Mouse (Mus musculus) spleen, adult 2 months (tissue): ENCODE measurements around the gene Helt. TPM values are rescaled to one million over a fixed set of nuclear protein-coding genes. Genes with fewer than 3 reads are reported as not detected.

Source experiments
- DNase-seq, 2 experiments: peaks; one replicate each; pipeline versions ENCODE4 v3.0.0 to v3.0.0-alpha.2; 2012 to 2021; ENCODE audit warnings: low spot score in 2 of 2, low read depth in 1 of 2
- H3K27ac ChIP-seq: fragments of 200-500 bp; 2 replicates; pipeline ENCODE4 v1.5.1; 2012; ENCODE audit warnings: low read length, inconsistent platforms; ENCODE audit not compliant: insufficient read depth
- H3K27me3 ChIP-seq: fragments of 200-500 bp; 2 replicates; pipeline ENCODE4 v1.6.1; 2012; ENCODE audit warnings: mild to moderate bottlenecking, moderate library complexity, low read length, inconsistent platforms; ENCODE audit not compliant: control insufficient read depth, insufficient read depth
- H3K36me3 ChIP-seq: fragments of 200-500 bp; 2 replicates; pipeline ENCODE4 v1.6.1; 2012; ENCODE audit warnings: mild to moderate bottlenecking, low read length, inconsistent platforms; ENCODE audit not compliant: control insufficient read depth, insufficient read depth
- H3K4me1 ChIP-seq: fragments of 200-500 bp; 2 replicates; pipeline ENCODE4 v1.6.1; 2011; ENCODE audit warnings: inconsistent platforms; ENCODE audit not compliant: control insufficient read depth, insufficient read depth, insufficient read length
- H3K4me3 ChIP-seq: fragments of 200-500 bp; 2 replicates; pipeline ENCODE4 v1.5.1; 2011; ENCODE audit warnings: mild to moderate bottlenecking, inconsistent platforms; ENCODE audit not compliant: insufficient read depth, insufficient read length; ENCODE audit errors: extremely low read depth
- CTCF ChIP-seq: fragments of 200-500 bp; IDR thresholded peaks from 2 replicates; pipeline ENCODE4 v1.5.1; 2011; ENCODE audit warnings: mild to moderate bottlenecking, inconsistent platforms; ENCODE audit not compliant: insufficient read depth, insufficient read length, insufficient replicate concordance; ENCODE audit errors: extremely low read depth
- POLR2A ChIP-seq: fragments of 200-500 bp; IDR thresholded peaks from 2 replicates; pipeline ENCODE4 v1.6.1; 2011; ENCODE audit warnings: low read depth, low read length, inconsistent platforms
- whole genome bisulfite sequencing: fragments of 180-500 bp; shearing (Covaris S2); methylation state at CpG from one replicate; pipeline ENCODE4 v1.1.7; 2018; 5-methylcytosine and 5-hydroxymethylcytosine counted together
- polyA plus RNA-seq: library from polyadenylated mRNA; depleted of rRNA; stranded (reverse); fragments of >200 nt; gene quantifications from 2 replicates; pipeline ENCODE4 v1.2.3, GENCODE M21; 2012

Gene Helt
- polyA plus RNA-seq, 1 experiment, result not detected

DNA sequence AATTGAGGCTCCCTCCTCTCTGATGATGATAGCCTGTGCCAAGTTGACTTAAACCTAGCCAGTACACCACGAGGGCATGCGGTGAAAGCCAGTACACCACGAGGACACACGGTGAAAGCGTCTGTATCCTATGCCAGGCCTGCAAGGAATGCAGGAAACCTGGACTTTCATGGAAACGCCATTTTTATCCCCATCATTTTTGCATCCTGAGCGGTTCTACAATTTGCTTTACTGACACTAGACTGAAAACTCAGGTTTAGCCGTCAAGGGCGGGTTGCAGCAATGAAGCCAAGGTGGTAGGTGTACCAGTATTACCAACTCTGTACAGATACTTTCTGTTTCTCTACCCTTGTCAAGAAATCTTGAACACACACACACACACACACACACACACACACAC lies 7.7 kb upstream of the Helt start:
- H3K27ac ChIP-seq, result no peak overlapping the region
- DNase-seq, result no peak
- H3K27me3 ChIP-seq, result no peaks in the 10 kb centered on the region
- H3K36me3 ChIP-seq, result no peaks in the 10 kb centered on the region
- H3K4me3 ChIP-seq, result no peak overlapping the region
- H3K4me1 ChIP-seq, result no peaks in the 10 kb centered on the region
- no peak for TF ChIP-seq POLR2A
- TF ChIP-seq CTCF, result no peak
- WGBS, result 91% methylated on average over 9 of the region's 9 CpGs

DNA sequence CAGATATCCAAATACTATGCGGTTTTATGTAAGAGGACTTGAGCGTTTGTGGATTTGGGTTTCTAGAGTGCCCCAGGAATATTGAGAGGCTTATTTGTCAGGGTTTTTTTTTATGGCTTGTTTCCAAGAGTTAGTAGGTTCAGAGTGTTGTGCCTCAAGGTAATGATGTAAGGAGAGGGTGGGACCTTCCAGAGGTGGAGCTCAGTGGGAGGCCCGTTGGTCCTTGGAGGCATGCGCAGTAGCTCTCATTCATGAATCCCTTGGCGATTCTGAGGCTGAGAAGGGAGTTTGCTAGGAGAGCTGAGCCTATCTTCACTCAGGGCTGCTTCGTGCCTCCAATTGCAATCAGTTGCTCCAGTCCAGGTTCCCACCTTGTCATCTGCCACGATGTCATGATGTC lies 4.4 kb upstream of the Helt start:
- TF ChIP-seq POLR2A, result no peak
- no peak for TF ChIP-seq CTCF
- Histone ChIP-seq H3K36me3 (no peaks in the 10 kb centered on the region), H3K4me3 (no peak overlapping the region), H3K27me3 (peaks cover 1% of the 10 kb centered on the region; the same call in 1 of the 2 replicates), H3K27ac (no peak overlapping the region), H3K4me1 (no peaks in the 10 kb centered on the region)
- DNase-seq, result no peak
- 54% methylated on average over 7 of the region's 7 CpGs for WGBS

DNA sequence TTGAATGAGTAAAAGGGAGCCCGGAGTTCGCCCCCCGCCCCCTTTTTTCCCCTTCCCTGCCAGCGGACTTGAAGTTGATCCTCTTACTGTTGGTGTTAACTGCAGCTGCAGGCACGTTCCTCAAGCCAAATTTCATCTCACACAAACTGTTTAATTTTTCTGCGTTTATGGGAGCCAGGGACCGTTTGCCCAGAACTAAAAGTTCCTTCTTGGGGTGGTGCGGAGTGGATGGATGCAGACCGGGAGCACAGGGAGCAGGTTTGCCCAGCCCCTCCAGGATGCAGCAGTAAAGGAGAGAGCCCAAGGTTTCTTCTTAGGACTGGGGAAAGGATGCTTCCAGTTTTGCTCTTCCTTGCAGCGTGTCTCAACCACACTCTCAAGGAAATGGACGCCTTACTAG lies 2.1 kb upstream of the Helt start:
- WGBS, result 4% methylated on average over 11 of the region's 11 CpGs
- H3K36me3 ChIP-seq, result no peaks in the 10 kb centered on the region
- no peak overlapping the region for H3K4me3 ChIP-seq
- TF ChIP-seq POLR2A (no peak), CTCF (no peak)
- H3K27ac ChIP-seq, result no peak overlapping the region
- no peaks in the 10 kb centered on the region for H3K4me1 ChIP-seq
- DNase-seq, result no peak
- H3K27me3 ChIP-seq, result peaks cover 9% of the 10 kb centered on the region

DNA sequence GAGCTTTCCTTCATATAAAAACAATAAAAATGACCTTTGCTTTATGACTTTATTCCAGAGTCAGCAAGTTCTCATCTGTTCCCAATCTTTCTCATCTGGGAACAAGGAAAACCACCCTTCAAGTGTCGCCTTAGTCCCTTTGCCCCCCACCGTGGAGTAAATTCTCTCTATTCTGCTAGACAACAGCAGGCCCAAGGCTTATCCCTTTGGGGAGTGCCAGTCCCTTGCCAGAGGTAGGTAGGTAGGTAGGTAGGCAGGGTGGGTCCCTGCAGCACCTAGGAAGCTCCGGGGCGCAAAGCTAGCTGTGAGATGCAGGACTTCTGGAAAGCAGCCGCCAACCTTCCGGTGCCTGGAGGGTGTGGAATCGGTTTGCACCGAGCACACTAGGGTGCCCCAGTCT lies 1.5 kb upstream of the Helt start:
- Histone ChIP-seq H3K4me3 (no peak overlapping the region), H3K27ac (no peak overlapping the region), H3K4me1 (no peaks in the 10 kb centered on the region), H3K36me3 (no peaks in the 10 kb centered on the region), H3K27me3 (peaks cover 10% of the 10 kb centered on the region)
- TF ChIP-seq CTCF, result no peak
- no peak for TF ChIP-seq POLR2A
- no peak for DNase-seq
- 4% methylated on average over 8 of the region's 8 CpGs for WGBS

DNA sequence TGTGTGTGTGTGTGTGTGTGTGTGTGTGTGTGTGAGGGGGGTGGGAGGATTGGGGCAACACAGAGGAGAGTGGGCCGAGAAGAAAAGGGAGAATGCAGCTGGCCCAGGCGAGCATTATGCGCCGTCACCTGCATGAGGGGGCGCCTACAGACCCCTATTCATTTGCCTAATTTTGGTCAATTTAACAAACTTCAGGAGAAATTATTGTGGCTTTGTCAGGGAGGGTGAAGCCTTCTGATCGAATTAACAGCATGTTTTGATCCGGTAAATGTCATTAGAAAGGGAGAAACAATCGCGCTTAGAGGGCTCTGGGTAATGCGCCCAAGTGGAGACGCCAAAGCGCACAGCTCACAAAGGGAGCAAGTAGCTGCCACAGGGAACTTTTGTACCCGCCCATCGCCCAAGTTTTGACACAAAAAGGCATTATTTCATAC lies 647 bp upstream of the Helt start:
- Histone ChIP-seq H3K36me3 (no peaks in the 10 kb centered on the region), H3K27ac (no peak overlapping the region), H3K4me3 (no peak overlapping the region), H3K27me3 (peaks cover 10% of the 10 kb centered on the region), H3K4me1 (no peaks in the 10 kb centered on the region)
- 7% methylated on average over 14 of the region's 14 CpGs for WGBS
- no peak for TF ChIP-seq POLR2A
- TF ChIP-seq CTCF, result no peak
- DNase-seq, result no peak

DNA sequence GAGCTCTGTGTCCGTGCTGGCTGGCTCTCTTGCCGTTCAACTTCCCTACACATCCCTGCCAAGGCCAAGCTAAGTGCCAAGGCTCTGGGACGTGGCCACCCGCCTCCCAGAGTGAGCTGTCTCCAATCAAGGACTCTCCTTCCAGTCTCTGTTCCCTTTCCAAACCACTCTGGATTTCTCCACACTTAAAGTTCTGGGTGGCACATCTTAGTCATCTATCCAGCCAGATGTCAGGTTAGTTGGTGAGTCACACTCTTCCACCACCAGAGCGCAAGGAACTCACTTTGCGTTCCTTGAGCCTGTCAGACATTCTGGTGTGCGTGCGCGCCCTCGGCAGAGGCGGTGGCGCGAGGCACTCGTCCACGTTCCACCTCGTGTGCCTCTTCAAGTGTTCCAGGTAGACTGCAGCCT lies 725 bp downstream of the Helt start:
- no peaks in the 10 kb centered on the region for H3K4me1 ChIP-seq

DNA sequence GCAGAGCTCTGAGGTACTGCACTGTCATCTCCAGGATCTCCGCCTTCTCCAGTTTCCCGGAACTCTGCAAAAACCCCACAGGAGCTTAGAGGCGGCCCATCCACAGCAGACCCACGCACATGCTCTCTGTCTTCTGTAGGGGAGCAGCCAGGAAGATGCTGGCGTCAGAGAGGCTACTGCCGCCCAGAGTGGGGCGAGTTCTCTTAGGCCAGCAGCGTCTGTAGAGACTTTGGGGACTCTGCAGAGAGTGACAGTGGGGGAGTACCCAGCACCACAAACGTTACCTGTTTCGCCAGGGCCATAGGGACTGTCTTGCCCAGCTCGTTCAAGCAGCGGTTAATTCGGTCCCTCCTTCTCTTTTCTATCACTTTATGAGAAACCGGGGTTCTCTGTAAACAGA lies 1.3 kb downstream of the Helt start:
- Histone ChIP-seq H3K27ac (no peak overlapping the region), H3K4me3 (no peak overlapping the region), H3K27me3 (peaks cover 10% of the 10 kb centered on the region), H3K36me3 (no peaks in the 10 kb centered on the region), H3K4me1 (no peaks in the 10 kb centered on the region)
- TF ChIP-seq POLR2A (no peak), CTCF (no peak)
- DNase-seq, result no peak
- 6% methylated on average over 14 of the region's 14 CpGs for WGBS

More for the DNA sequence above, 725 bp downstream of the Helt start:
- WGBS, result 5% methylated on average over 16 of the region's 16 CpGs
- Histone ChIP-seq H3K36me3 (no peaks in the 10 kb centered on the region), H3K27ac (no peak overlapping the region), H3K27me3 (peaks cover 10% of the 10 kb centered on the region), H3K4me3 (no peak overlapping the region)
- no peak for TF ChIP-seq POLR2A
- no peak for TF ChIP-seq CTCF
- DNase-seq, result no peak
